8 mouse cellular contexts compared by ENCODE assay signal in genomic region chr2:75716046-75717016, GRCm38 (mm10). TPM values are rescaled to one million over a fixed set of nuclear protein-coding genes. Genes with fewer than 3 reads are reported as not detected.
DNase-seq lines count a peak whose midpoint lies in the region; TF ChIP-seq lines count a peak whose summit lies in the region.
"Had no signal": no experiment of that assay in that cellular context is flagged by ENCODE, and none has a peak within 500 bp of the region (broad histone marks: within the 10 kb centered on the region; RNA-seq: fewer than 3 reads in every experiment).

No protein-coding gene starts in this region.

- H3K36me3 ChIP-seq in liver, adult 2 months (ENCODE audit: control insufficient read depth, insufficient read depth, low read length) = no peaks in the 10 kb centered on the region
- H3K36me3 ChIP-seq: embryonic facial prominence, embryonic 15.5 days had no signal

- H3K79me2 ChIP-seq in liver, adult 2 months (ENCODE audit: control insufficient read depth, insufficient read depth, low read length) = no peaks in the 10 kb centered on the region

- no peak overlapping the region for H3K4me3 ChIP-seq in liver, adult 2 months (ENCODE audit: insufficient read depth, low read depth, low read length)
- H3K4me3 ChIP-seq: embryonic facial prominence, embryonic 15.5 days had no signal

- no peak for TF ChIP-seq CTCF in liver, adult 2 months (IDR thresholded peaks at IDR 0.05; ENCODE audit: low read depth, low read length)

- no peak overlapping the region for H3K9ac ChIP-seq in liver, adult 2 months (ENCODE audit: low read depth, low read length)
- H3K9ac ChIP-seq: embryonic facial prominence, embryonic 15.5 days had no signal

- peak; percentile 99 for DNase-seq in liver, adult 2 months (ENCODE audit: extremely low read depth, low read depth, low spot score)
- DNase-seq in liver = no peak
- peak; percentile 81 for DNase-seq in cerebellum, adult 11-12 months
- peak; percentile 63 for DNase-seq in fat pad, adult 2 months (ENCODE audit: extremely low read depth, low read depth, low spot score)
- peak; percentile 89 for DNase-seq in skeletal muscle tissue, adult 2 months (ENCODE audit: low read depth, low spot score)
- DNase-seq in neural tube, embryonic 10.5 days (ENCODE audit: extremely low spot score, low spot score) = no peak
- DNase-seq in frontal cortex, postnatal 14 days (ENCODE audit: low spot score in 2 of 2) = no peak

- 26% methylated on average over 12 of the region's 12 CpGs for WGBS in liver, adult 2 months

- H3K4me1 ChIP-seq in liver, adult 2 months (ENCODE audit: control insufficient read depth, insufficient read depth, low read length) = peaks cover 31% of the 10 kb centered on the region

- no peak for TF ChIP-seq POLR2A in liver, adult 2 months (IDR thresholded peaks at IDR 0.05; ENCODE audit: extremely low read depth, insufficient read depth, low read length)

- H3K27me3 ChIP-seq in liver, adult 2 months (ENCODE audit: control insufficient read depth, insufficient read depth, low read length) = no peaks in the 10 kb centered on the region
- H3K27me3 ChIP-seq: embryonic facial prominence, embryonic 15.5 days had no signal

- H3K27ac ChIP-seq in liver, adult 2 months (replicated peaks; ENCODE audit: insufficient read depth, low read depth, low read length) = peak overlapping the region; percentile 95
- H3K27ac ChIP-seq: embryonic facial prominence, embryonic 15.5 days had no signal

RNA-seq across cellular contexts. Expression of gene Nfe2l2, which starts 11.9 kb away (rescaled TPM):
- 29.5 and 34.1 TPM in 2 replicates for total RNA-seq in liver, adult 2 months (2014; rRNA removed)
- polyA plus RNA-seq in liver, adult 2 months (2012; rRNA removed) = 35.9 and 40.1 TPM in 2 replicates

RNA-seq across cellular contexts. Expression of gene Hnrnpa3, which starts 57.3 kb away (rescaled TPM):
- total RNA-seq in liver, adult 2 months (2014; rRNA removed) = 44.2 and 45.5 TPM in 2 replicates
- polyA plus RNA-seq in liver, adult 2 months (2012; rRNA removed) = 13.9 and 14.1 TPM in 2 replicates

Comparison
In these comparisons a context has a peak if more than half of its experiments do, and no peak if none do; other contexts are left out.
1. DNase-seq: peak in liver, adult 2 months (single experiment), cerebellum, adult 11-12 months (single experiment), fat pad, adult 2 months (single experiment) and skeletal muscle tissue, adult 2 months (single experiment); none in liver (single experiment), neural tube, embryonic 10.5 days (single experiment) and frontal cortex, postnatal 14 days (0 of 2).